Mouse (Mus musculus) CH12.LX (cell line): ENCODE measurements around the gene Hinfp.

ENCODE experiments used
- CTCF ChIP-seq, 2 experiments: IDR thresholded peaks in 1 of 2; conservative IDR thresholded peaks in 1 of 2; 2 replicates each; pipeline ENCODE4 v1.5.1; 2011 to 2012; ENCODE audit warnings: low read depth in 2 of 2, low read length in 2 of 2, improper control_type of control experiment in 1 of 2, inconsistent platforms in 1 of 2, mild to moderate bottlenecking in 1 of 2, moderate library complexity in 1 of 2
- E2F4 ChIP-seq: IDR thresholded peaks from 2 replicates; pipeline ENCODE4 v1.6.1; 2011; ENCODE audit warnings: low read depth, low read length, improper control_type of control experiment; ENCODE audit not compliant: insufficient replicate concordance
- EP300 ChIP-seq: IDR thresholded peaks from 2 replicates; pipeline ENCODE4 v1.6.1; 2011; ENCODE audit warnings: low read length, improper control_type of control experiment
- ETS1 ChIP-seq: conservative IDR thresholded peaks from 2 replicates; pipeline ENCODE4 v1.6.1; 2012; ENCODE audit warnings: low read depth, mild to moderate bottlenecking, inconsistent platforms, low read length, improper control_type of control experiment, moderate library complexity
- MXI1 ChIP-seq: IDR thresholded peaks from 2 replicates; pipeline ENCODE4 v1.6.1; 2011; ENCODE audit warnings: mild to moderate bottlenecking, low read depth, low read length, improper control_type of control experiment
- NRF1 ChIP-seq: IDR thresholded peaks from 2 replicates; pipeline ENCODE4 v1.6.1; 2014; ENCODE audit warnings: low read depth, mild to moderate bottlenecking, inconsistent platforms, low read length, improper control_type of control experiment, moderate library complexity
- POLR2A ChIP-seq: IDR thresholded peaks from 2 replicates; pipeline ENCODE4 v1.6.1; 2011; ENCODE audit warnings: low read depth, mild to moderate bottlenecking, improper control_type of control experiment, low read length
- RCOR1 ChIP-seq: conservative IDR thresholded peaks from 2 replicates; pipeline ENCODE4 v1.6.1; 2012; ENCODE audit warnings: low read depth, mild to moderate bottlenecking, inconsistent platforms, low read length, improper control_type of control experiment
- SIN3A ChIP-seq: IDR thresholded peaks from 2 replicates; pipeline ENCODE4 v1.6.1; 2012; ENCODE audit warnings: low read length, improper control_type of control experiment, inconsistent platforms
- TBP ChIP-seq: conservative IDR thresholded peaks from 2 replicates; pipeline ENCODE4 v1.6.1; 2011; ENCODE audit warnings: low read depth, low read length, improper control_type of control experiment
- ZMIZ1 ChIP-seq: IDR thresholded peaks from 2 replicates; pipeline ENCODE4 v1.6.1; 2012; ENCODE audit warnings: low read depth, mild to moderate bottlenecking, inconsistent platforms, low read length, improper control_type of control experiment

DNA sequence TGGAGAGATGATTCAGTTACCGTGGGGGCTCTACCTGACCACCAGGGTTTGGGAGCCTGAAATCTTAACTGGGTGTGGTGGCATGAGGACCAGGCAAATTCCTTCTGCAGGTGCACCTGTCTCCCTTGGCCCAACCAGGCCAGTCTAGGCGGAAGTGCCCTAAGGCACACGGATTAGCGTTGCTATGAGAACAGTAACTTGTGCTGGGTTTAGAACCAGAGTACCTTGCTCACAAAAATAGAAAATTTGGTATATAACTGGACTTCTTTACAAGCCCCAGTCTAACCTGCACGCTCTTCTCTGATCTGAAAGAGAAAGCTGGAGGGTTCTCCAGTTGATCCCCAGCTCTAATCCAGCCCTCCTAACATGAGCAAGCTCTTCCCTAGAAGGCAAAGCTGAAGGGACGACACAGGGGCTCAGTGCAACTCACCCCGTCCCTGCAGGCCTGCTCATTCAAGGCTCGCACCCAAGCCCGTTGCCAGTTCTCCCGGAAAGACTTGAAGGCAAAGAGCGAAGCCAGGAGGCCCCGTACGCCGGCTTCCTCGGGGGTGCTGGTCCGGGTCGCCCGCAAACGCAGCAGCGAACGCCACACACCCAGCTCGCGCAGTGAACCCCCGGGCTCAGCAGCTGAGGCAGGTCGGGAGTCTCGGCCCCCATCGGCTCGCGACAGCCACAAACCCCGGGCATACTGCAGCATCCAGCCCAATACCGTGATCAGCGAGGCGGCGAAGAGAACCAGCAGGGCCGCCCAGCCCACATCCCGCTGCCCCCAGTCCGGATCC, 13.8 kb upstream of the Hinfp start:
- TF ChIP-seq SIN3A (no peak), ETS1 (no peak), EP300 (no peak), RCOR1 (no peak), E2F4 (no peak), CTCF (conservative IDR thresholded peaks at IDR 0.05 in 1 of 2, IDR thresholded peaks at IDR 0.05 in 1 of 2; ENCODE audit: low read depth in 2 of 2, low read length in 2 of 2) (no peak), MXI1 (no peak), POLR2A (no peak), TBP (no peak), NRF1 (no peak), ZMIZ1 (no peak)
